Mouse (Mus musculus) cerebellum, adult 18-20 months (tissue): ENCODE data around the gene Scaf11.
A peak's percentile ranks its signal among the peaks of the same experiment; 100 is the strongest.
"Not testable (repeated sequence)": the region's sequence is repeated elsewhere in the genome, so short reads cannot be mapped to it uniquely, and the experiment has no call there.

Experiments
- DNase-seq, 2 experiments: peaks; one replicate each; pipeline ENCODE4 v3.0.0; 2021

The Scaf11 gene

DNA sequence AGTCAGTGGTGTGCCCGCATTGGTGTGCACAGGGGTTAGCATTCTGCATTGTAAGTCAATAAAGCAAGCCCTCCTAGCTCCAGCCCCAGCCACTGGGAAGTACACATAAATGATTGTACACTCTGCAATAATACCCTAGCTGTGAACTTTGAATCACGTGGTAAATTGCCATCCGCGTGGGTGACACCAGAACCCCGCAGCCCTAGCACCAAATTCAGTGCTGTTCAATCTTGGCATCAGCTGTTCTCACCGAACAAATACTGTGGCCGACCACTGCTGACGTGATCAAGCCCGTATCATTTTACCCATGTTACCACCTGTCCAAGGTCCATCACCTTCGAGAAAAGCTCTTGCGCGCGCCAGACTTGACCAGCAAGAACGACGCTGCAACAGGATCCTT is 3.2 kb upstream of the Scaf11 start:
- no peak for DNase-seq

DNA sequence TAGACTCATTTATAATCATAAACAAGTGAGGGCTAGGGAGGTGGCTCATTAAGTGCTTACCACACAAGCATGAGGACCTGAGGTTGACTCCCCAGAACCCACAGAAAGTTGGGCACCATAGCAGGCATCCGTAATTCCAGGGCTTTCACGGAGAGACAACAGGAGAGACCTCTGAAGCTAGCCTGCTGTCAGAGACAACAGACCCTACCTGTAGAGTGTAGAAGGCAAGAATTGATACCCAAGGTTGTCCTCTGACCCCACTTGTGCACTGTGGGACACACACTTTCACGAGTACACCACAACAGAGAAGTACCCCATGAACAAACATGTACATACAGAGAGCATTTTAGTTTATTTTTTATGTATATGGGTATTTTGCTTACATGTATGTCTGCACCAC is 2.0 kb upstream of the Scaf11 start:
- DNase-seq, result no peak

DNA sequence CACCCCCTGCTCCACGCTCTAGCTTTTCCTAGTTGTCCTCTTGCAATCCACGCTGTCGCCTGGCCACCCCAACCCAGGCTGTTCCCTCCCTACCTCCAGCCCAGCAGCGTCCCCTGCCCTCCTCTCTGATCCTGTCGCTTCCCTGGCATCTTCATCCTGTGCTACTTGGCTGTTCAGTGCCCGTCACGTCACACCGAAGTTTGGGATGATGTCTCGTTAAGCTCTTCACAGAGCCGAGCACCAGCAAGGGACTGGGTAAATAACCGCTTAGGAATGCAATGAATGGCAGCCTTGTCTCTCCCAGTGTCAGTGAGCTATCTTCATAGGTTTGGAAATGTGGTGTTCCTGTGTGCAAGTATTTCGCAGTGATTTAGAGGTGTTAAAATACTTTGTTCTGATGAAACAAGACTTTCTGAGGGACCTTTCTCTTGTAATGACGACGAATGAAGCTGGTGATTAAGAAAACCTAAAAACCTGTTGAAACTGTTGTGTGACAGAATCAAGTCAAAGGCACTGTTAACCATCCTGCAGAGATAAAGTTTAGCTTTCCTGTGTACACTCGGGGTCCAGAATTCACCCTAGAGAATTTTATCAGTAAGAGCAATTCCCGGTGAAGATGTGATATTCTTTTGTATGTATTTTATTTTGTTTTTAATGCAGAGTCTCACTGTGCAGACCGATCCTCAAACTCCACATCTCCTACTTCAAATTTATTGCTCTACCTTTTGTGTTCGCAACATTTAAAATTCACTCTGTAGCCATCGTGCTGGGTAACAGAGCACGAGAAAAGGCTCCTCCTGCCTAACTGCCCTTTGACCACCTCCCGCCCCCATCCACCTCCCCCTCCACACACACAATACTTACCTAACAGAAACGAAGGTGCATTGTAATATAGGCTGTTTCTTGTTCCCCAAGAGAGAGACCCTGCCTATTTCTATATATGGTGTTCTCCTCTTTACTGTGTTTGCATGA is 1.2 kb upstream of the Scaf11 start:
- DNase-seq, result peak in 1 of 2 experiments; percentile 73

DNA sequence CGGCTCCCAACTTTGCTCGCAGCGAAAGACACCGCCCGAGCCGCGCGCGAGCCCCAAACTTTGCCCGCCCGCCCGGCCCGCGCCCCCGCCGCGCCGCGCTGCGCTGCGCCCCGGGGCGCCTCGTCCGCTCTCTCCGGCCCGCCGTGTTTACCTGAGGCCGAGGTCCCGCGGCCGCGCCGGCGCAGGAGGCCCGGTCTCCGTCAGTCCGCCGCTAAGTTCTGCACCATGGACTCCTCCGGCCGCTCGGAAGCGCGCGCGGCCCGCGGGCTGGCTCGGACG is 253 bp downstream of the Scaf11 start:
- DNase-seq, result no peak

DNA sequence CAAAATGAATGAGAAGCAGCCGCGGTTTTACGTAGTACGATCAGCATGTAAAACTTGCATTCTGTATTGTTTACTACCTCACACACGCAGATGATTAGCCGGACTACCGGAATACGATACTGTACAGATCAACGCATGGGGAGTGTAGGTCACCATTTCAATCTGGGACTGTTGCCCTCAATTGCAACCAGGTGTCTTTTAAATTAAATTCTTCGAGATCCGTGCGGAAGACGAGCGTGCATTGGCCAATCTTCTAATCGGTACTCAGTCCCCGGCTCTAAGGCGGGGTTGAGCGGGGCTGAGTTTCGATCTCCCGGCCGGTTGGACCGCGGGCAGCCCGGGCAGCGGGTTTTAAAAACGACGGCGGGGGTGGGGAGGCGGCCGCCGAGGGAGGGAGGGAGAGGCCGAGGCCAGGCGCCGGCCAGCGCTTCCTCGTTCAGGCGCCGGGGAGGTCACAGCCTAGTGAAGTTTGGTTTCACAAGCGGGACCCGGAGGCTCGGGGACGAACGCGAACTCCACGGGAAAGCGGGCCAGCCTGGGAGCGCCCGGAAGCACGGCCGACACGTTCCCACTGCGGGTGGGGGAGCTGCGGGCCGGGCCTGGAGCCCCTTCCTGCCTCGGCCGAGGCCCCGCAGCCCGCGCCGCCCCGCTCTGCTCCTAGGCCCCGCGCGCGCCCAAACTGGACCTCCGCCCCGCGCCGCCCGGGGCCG is 747 bp downstream of the Scaf11 start:
- peak; percentile 68 to 73 for DNase-seq

DNA sequence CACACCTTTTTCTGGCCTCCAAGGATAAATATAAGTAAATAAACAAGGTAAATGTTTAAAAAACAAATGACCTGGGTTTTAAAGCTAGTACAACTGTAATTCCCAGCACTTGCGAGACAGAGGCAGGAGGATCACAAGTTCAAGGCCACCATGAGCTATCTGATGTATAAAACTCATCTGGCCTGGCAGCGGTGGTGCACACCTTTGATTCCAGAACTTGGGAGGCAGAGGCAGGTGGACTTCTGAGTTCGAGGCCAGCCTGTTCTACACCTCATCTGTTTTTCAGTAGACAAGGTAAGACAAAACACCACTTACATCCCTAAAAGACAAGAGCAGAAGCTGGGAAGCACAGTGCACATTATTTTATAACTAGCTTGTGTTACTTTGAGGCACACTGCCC is 2.4 kb downstream of the Scaf11 start:
- no peak for DNase-seq

DNA sequence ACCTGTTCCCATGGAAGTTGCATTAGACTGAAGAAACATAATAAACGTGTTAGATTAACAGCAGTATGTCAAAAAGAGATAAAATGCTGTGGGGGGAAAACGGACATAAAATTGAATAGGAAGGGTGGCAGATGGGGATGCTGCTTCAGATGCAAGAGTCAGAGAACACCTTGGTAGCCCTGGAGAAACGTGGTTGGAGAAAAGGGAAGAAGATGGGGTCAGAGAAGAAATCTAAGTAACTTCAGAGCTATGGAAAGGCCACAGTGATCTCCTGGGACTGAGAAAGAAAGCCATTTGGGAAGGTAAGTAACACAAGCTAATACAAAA is 3.3 kb downstream of the Scaf11 start:
- DNase-seq, result no peak

DNA sequence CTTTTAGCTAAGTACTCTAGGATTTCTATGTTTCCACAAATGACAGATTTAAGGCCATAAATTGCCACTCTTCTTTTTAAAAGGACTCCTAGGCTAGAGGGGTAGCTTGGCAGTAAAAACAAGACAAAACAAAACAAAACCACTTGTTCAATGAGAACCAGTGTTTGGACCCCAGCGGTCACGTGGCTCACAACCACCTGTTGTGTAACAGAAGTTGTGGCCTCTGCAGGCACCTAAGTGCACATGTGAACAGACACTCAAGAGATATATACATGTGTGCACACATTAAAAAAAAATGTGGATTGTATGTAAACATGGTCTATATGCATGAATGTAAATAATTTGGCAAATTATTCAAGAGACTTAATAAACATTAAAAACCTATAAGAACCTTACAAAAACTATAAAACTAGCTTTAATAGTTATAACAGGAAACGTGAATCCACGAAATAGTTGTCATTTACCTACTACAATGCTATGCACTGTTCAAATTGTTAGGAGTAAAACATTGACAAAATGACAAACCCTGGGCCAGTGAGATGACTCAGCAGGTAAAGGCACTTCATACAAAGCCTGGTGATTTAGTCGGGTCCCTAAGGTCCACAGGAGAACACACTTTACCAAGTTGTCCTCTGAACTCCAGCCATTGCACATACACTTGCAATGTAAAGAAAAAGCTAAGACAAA is 3.8 kb downstream of the Scaf11 start:
- DNase-seq, result no peak

DNA sequence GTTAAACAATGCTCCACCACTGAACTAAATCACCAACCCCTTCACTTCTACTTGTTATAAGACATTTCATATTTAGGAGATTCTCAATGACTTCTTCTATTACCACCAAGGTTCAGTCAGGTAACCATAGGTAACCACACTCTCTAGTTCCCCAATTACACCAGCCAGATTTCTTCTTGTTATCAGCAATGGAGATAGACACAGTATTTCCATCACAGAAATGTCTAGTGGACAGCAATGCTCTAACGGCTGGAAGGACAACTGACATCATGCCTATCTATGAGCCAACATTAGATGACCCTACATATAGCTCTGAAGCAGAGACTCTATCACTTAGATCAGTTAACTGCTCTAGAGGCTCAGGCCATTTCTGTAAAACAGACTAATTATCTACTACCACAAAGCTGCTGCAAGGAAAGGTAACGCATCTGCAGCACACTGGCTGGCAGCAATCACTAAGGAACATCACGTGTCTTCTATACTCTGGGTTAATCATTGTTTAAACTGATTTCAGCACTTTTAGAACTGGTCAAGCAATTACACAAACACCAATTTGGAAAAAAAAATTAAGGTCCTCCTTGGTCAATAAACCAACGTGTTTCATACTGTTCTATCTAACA is 4.9 kb downstream of the Scaf11 start:
- DNase-seq, result no peak

DNA sequence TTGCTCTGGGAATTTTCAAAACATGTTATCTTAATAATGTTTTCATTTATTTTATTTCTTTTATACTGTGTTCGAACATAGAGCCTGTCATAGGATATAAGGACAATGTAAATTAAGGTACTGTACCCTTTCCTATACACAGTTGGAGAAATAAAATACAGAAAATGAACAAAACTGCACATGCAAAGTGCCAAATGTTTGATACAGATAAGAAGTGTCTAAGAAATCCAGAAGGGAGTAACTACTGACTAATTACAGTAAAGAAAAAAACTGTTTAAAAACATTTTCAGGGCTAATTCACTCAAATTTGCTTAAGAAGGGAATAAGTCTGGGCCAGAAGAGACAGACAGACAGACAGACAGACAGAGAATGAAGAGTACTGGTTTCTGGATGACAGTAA is 7.3 kb downstream of the Scaf11 start:
- DNase-seq, result no peak

DNA sequence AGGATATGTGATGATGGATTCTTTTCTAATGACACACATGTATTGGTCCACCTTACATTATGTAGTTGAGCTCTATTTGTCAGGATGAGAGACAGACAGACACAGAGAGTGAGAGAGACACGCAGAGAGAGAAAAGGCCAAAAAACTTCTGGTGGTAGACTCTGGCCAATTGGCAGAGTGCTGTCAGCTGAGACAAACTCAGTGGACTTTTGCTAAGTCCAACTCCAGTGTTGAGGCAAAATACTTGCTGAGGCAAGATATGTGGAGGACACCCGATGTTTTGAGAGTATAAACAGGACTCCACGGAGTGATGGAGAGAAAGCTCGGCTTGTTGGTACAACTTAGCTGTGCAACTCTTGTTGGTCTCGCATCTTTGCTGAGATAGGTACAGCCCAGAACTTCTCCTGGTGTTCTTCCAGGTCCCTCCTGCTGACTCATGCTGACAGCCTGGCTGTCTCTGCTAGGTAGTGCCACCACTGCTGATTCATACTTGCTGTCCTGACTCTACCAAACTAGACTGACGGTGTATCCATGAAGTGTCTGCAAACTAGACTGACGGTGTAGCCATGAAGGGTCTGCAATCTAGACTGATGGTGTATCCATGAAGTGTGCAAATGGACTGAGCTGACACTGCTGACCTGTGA is 11.9 kb downstream of the Scaf11 start:
- peak; percentile 26 to 49 for DNase-seq

DNA sequence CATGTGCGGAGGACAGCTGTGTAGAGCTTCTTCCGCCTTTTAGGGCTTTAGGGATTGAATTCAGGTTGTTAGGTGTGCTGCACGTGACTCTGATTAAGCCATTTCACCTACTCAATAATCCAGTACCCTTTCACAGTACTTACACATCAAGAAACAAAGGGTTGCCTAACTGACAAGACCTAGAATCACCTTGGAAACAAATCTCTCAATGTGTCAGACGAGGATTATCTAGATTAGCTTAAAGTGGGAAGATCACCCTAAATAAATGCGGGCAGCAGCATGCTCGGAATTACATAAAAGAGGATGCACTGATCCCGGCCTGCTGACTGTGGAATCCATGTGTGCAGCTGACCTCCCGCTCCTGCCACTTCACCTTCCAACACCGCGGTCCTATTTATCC is 13.9 kb downstream of the Scaf11 start:
- DNase-seq, result no peak

DNA sequence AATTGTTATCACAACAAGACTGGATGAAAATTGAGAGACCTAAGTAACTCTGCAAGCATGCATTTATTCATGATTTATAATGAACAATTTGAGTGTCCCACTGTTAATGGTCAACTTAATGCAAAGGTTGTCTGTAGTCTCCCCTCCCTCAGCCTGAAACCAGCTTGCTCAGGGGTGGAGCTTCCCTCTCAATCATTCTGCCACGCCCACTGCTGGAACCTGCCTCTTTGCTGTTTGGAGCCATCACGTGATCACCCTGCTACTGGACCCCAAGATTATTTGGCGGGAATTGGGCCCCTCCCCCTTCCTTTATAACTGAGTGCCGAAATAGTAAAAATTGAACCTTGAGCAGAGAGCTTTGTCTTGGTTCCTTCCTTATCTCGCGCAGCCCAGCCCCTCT is 19.2 kb downstream of the Scaf11 start:
- not testable (repeated sequence) for DNase-seq

DNA sequence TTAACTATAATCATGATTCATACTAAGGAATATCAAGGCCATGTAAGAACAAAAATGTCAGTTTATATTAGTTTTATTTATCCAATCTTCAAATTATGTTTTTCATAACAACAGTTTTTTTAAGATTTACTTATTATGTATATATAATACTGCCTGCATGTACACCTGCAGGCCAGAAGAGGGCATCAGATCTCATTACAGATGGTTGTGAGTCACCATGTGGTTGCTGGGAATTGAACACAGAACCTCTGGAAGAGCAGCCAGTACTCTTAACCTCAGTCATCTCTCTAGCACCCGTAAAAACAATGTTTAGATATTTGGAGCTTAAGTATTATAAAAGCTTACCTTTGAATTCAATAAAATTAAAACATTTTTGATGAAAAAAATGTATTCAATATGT is 26.4 kb downstream of the Scaf11 start:
- no peak for DNase-seq

DNA sequence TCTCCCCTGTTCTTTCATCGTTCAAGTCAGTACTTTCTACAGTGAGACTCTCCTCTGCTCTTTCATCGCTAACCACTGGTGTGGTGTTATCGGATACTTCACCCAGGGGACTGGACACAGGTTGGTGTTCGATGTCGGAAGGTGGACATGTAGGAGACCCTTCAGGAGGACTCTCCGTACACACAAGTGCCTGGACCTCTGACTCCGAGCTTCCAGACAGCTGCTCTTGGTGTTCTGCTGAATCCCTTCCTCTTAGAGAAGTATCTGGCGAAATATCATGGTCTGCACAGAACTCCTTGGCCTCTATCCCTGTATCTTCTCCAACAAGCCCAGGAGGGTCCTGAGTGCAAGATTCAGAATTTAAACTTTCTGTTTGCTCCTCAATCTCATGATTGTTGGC is 40.7 kb downstream of the Scaf11 start:
- no peak for DNase-seq

DNA sequence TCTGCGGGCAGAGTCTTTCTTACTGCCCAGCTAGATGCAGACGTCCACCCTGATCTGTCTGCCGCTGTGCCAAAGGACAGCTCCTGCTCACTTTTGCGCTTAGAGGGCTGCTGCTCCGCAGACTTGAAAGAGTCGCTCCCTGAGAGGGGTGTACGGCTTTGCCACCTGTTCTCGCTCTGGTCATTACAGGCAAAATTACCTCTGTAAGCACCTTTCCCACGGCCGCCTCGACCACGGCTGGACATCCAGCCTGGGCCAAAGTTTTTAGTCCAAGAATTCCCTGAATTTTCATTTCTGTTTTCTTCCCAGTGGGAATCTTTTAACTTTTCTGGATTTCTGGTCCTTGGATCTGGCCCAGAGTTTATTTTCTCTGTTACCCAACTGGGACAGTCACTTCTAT is 42.5 kb downstream of the Scaf11 start:
- no peak for DNase-seq

DNA sequence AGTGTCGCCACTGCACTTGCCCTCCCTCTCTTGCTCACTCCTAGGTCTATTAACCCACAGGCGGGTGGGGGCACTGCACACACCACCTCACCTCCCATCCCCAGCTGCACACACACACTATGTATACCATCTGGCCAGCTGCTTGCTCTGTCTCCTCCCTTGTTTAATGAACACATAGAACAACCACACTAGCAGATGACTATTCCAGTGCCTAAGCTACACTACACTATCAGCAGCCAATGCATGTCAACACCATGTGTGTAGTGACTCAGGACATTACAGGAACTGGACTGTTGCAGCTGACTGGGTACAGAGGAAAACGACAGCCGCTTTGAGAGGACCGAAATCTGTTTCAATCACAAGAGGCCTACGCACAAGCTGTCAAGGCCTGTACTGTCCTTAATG is 51.9 kb downstream of the Scaf11 start:
- DNase-seq, result no peak

DNA sequence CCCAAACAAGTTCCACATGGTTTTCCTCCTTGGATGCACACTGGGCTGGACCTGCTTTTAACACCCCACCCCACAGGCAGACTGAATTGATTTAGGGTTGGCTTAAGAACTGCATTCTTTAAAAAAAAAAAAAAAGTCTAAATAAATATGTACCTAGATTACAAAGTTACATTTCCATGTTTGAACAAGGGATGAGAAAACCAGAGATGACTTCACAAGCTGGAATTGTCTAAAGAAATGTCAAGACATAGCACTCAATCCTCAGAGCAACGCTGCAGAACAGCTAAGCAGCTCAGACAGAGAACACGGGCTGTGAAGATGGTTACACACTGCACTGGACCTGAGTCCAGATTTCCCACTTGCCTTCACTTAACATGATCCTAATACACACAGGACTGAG is 53.5 kb downstream of the Scaf11 start:
- no peak for DNase-seq

DNA sequence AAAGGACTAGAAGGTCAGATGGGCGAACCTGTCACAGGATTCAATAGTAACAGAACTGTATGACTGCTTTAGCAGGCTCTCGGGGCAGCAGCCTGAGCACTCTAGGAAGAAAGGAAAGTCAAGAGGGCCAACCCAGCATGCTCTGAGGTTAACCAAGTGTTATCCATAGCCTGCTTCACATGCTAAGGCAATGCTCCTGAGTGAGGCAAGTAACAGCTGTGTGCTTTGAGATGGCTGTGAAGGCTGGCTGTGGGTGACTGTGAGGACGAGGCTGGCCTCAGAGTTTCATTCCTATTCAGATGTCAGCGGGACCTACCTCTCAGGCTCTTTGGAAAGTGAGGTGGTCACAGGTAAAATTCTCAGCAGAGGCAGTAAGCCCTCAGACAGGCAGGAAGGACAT is 54.4 kb downstream of the Scaf11 start:
- DNase-seq, result no peak

DNA sequence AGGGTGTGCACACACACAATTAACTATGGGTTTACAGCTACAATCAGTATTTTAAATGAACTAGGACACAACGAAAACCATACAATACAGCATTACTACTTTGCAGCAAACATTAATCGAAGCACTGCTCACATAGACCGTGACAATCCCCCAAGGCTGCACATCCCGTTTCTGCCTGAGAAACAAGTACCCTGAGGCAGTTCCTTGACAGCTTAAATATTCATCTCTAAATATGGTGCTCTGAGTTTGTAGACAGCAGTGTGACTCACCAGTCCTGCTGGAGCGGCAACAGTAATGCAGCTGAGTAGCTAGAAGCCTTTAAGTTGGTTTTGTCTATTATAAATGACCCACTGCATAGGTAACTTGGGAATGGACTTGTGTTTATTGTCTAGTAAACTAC is 55.1 kb downstream of the Scaf11 start:
- DNase-seq, result no peak

DNA sequence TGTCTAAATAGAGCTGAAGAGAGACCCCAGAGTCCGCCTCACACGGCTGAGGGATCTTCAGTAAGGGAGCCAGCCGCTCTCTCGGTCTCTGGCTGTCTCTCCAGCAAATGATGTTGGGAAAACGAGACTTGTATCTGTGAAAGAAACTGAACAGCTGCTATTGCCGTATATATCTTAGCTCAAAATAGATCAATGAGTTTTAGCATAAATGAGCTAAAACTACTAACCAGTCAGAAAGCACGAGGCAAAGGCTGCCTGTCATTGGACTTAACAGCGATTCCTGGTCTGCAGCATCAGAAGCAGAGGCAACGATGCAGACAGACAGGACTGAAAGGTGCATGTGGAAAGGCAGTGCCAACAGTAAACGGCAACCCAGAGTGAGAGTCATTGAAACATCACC is 62.3 kb downstream of the Scaf11 start:
- no peak for DNase-seq

DNA sequence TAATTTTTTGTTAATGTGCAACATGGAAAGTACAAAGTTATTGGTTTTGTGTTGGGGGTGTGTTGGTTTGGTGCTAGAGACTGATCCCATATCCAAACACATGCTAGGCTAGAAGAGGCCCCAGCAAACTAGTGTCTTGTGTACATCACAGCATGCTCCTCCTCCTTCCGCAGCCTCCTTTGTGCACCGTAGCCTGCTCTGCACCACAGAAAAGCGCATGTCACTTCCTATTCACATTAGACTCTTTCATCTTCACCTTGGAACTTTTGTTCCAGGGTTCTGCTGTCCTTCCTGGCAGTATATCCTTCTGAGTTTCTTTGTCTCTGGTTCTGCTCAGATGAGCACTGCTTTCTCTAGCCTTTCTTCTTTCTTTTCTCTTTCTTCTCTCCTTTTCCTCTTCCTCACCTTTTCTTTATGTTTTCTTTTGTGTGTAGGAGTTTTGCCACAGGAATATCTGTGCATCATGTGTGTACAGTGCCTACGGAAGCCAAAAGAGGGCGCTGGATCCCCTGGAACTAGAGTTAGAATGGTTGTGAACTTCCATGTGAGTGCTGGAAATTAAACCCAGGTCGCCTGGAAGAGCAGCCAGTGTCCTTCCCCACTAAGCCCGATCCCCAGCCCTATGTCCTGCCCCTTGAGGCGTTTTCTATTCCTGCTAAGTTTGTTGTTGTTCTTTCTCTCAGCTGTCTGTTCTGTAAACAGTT is 63.9 kb downstream of the Scaf11 start:
- no peak for DNase-seq

DNA sequence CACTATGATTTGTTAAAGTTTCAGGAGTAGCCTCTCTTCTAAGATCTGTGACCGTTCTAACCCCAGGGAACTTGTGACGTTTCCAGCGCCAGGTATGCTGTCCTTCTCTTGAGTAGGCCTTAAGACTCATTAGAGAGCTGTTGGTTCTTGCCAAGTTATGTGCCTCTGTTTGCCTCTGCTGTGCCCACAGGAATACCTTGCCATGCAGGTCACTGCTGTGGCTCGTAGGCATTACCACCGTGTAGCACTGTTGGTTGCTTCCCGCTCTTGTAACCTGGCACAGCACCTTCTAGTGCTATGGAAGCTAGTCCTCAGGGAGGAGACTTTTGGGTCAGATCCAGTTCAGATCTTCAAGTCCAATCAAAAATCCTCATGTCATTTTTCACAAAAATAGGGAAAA is 65.6 kb downstream of the Scaf11 start:
- DNase-seq, result no peak
